Comparison of ENCODE assay signal across 26 mouse cellular contexts in the genomic region with DNA sequence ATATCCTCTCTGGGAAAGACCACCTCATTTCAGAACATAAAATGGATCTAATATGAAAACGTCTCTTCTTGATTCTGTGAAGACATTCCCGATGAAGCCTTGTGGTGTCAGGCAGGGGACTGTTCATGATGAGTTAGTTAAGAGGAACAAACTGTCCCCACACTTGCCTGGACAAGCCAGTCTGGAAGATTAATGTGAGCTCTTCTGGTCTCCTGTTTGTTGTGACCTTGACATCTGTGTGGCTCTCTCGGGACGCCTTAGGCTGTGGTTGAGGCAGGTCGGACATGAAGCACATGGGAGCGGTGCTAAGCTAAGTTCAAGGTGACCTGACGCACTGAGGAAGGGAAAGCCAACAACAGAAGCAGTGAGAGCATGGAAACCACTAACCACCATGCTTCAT.
"Had no signal": no experiment of that assay in that cellular context is flagged by ENCODE, and none has a peak within 500 bp of the region (broad histone marks: within the 10 kb centered on the region; RNA-seq: fewer than 3 reads in every experiment).

No protein-coding gene starts in this region.

- H3K4me3 ChIP-seq: heart, embryonic 10.5 days; heart, embryonic 12.5 days; hindbrain, embryonic 13.5 days; hindbrain, embryonic 15.5 days; kidney, embryonic 15.5 days; limb, embryonic 13.5 days; limb, embryonic 15.5 days; liver, embryonic 12.5 days had no signal

- H3K36me3 ChIP-seq: heart, embryonic 10.5 days; heart, embryonic 12.5 days; hindbrain, embryonic 15.5 days; kidney, embryonic 15.5 days; limb, embryonic 13.5 days; limb, embryonic 15.5 days; liver, embryonic 12.5 days had no signal

- H3K4me2 ChIP-seq: heart, embryonic 12.5 days; hindbrain, embryonic 13.5 days; hindbrain, embryonic 15.5 days; kidney, embryonic 15.5 days; limb, embryonic 13.5 days; limb, embryonic 15.5 days; liver, embryonic 12.5 days had no signal

- H3K9me3 ChIP-seq: heart, embryonic 10.5 days; heart, embryonic 12.5 days; hindbrain, embryonic 13.5 days; hindbrain, embryonic 15.5 days; kidney, embryonic 15.5 days; limb, embryonic 13.5 days; limb, embryonic 15.5 days; liver, embryonic 12.5 days had no signal

- H3K9ac ChIP-seq: heart, embryonic 12.5 days; hindbrain, embryonic 13.5 days; hindbrain, embryonic 15.5 days; kidney, embryonic 15.5 days; limb, embryonic 13.5 days; limb, embryonic 15.5 days; liver, embryonic 12.5 days; liver, embryonic 14.5 days had no signal

- H3K27ac ChIP-seq: heart, embryonic 10.5 days; hindbrain, embryonic 13.5 days; hindbrain, embryonic 15.5 days; hindbrain, postnatal 0 days; kidney, embryonic 15.5 days; kidney, postnatal 0 days; limb, embryonic 13.5 days; limb, embryonic 15.5 days; liver, embryonic 12.5 days; liver, embryonic 14.5 days had no signal

- ATAC-seq: hindbrain, postnatal 0 days; intestine, embryonic 16.5 days; liver, embryonic 12.5 days had no signal

- H3K4me1 ChIP-seq: heart, embryonic 12.5 days; liver, embryonic 12.5 days had no signal

- H3K27me3 ChIP-seq: heart, embryonic 12.5 days; hindbrain, embryonic 13.5 days; hindbrain, embryonic 15.5 days; kidney, embryonic 15.5 days; limb, embryonic 15.5 days had no signal

- DNase-seq: gastrocnemius, postnatal 14 days; gastrocnemius, postnatal 36 days; heart, adult 18-20 months; heart, postnatal 14 days; heart, postnatal 36 days; kidney, adult 11 months; kidney, adult 2 months; kidney, adult 9 months; kidney, postnatal 14 days; kidney, postnatal 36 days; layer of hippocampus, adult 9-11 months; layer of hippocampus, postnatal 36 days; left cerebral cortex, postnatal 4 days; lung, adult 18-20 months had no signal
